Mouse (Mus musculus) embryonic stem cell, embryonic (primary cell): Measurements from ENCODE around the gene Map3k9.

Source experiments
- CTCF ChIA-PET, 4 experiments: fragments of 300-600 bp in 2 of 4; fragments of 350-600 bp in 2 of 4; sonication (Branson Sonifier 250); formaldehyde crosslinking; loops; one replicate each; lab custom pipeline; 2022; ENCODE audit warnings: inconsistent platforms in 2 of 4; lab: Charles Lee
- POLR2A ChIA-PET, 4 experiments: fragments of 300-600 bp in 2 of 4; fragments of 350-600 bp in 2 of 4; sonication (Branson Sonifier 250); formaldehyde crosslinking; loops; one replicate each; lab custom pipeline; 2022; ENCODE audit warnings: antibody characterized with exemption in 4 of 4, inconsistent platforms in 1 of 4; lab: Charles Lee

The Map3k9 gene

GRCm38 (mm10) chr12:81690751-81691150 lies 90.2 kb downstream of the Map3k9 start:
- CTCF ChIA-PET, result interaction anchor here in 1 of 4 experiments (1.0 kb wide), 1 partner anchor 98 kb away, joined by 3 read pairs; no protein-coding TSS in a partner anchor
- POLR2A ChIA-PET, result interaction anchor here in 3 of 4 experiments (0.6 to 2.4 kb wide), 15 partner anchors 8 to 1565 kb away, joined by 3 to 9 read pairs (median 3); no protein-coding TSS in a partner anchor

GRCm38 (mm10) chr12:81690111-81690510 lies 90.9 kb downstream of the Map3k9 start:
- ChIA-PET CTCF (interaction anchor here in 1 of 4 experiments (0.5 kb wide), 1 partner anchor 47 kb away, joined by 4 read pairs; no protein-coding TSS in a partner anchor), POLR2A (interaction anchor here in 2 of 4 experiments (0.6 to 2.4 kb wide), 15 partner anchors 8 to 687 kb away, joined by 3 to 9 read pairs (median 3); partner anchors contain the start of gene Cox16 (in 1 of the 2))

GRCm38 (mm10) chr12:81689505-81690056 lies 91.4 kb downstream of the Map3k9 start:
- ChIA-PET CTCF (interaction anchor here in 1 of 4 experiments (0.5 kb wide), 1 partner anchor 48 kb away, joined by 4 read pairs; no protein-coding TSS in a partner anchor), POLR2A (interaction anchor here in 2 of 4 experiments (0.6 to 2.4 kb wide), 13 partner anchors 8 to 687 kb away, joined by 3 to 12 read pairs (median 4); partner anchors contain the start of genes Cox16 (in 1 of the 2) and Ttc9 (in 1 of the 2))

DNA sequence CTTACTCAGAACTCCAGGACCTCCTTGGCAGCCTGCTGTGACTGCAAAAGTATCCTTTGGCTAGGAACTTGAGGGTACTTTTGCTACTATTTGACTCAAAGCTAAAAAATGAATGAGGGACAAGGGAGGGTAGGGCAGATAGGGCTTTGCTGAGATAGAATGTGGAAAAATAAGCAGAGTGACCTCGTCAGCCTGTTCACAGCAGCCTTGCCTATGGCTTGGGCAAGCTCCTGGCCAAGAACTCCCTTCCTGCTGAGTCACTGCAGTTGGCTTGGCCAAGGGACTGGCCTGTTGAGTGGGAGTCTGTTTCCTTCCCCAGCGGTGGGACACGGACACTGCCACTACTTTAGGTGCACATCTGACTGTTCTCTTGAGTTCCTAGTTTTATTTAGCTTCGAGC lies 92.4 kb downstream of the Map3k9 start:
- CTCF ChIA-PET, result interaction anchor here in 1 of 4 experiments (0.6 to 1.8 kb wide), 2 partner anchors 69 to 100 kb away, joined by 3 to 4 read pairs; no protein-coding TSS in a partner anchor
- POLR2A ChIA-PET, result interaction anchor here in 2 of 4 experiments (0.9 to 2.4 kb wide), 8 partner anchors 10 to 111 kb away, joined by 3 to 12 read pairs (median 3); partner anchors contain the start of genes Map3k9 (in 1 of the 2) and Ttc9 (in 1 of the 2)

DNA sequence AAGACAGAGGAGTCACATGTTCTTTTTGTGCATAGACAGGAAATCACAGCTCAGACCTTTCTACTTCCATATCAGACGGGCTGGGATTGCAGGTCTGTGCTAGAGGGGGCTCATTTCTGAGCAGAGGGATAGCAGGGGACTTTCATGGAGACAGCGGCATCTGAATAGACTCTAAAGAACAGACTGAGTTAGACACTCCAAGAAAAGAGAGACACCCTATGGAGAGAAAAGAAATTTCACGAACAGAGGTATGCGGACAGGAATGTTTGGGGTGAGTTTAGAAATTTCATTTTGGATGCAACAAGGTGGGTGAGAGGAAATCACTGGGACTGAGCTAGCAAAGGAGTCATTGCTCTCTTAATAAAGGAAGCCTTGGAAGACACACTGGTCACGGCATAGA lies 93.1 kb downstream of the Map3k9 start:
- POLR2A ChIA-PET, result interaction anchor here in 2 of 4 experiments (0.6 to 2.4 kb wide), 6 partner anchors 8 to 110 kb away, joined by 3 to 12 read pairs (median 4); partner anchors contain the start of genes Map3k9 (in 1 of the 2) and Ttc9 (in 1 of the 2)
- CTCF ChIA-PET, result interaction anchor here in 1 of 4 experiments (0.6 to 1.8 kb wide), 2 partner anchors 69 to 101 kb away, joined by 3 to 4 read pairs; no protein-coding TSS in a partner anchor

GRCm38 (mm10) chr12:81686406-81687117 lies 94.4 kb downstream of the Map3k9 start:
- POLR2A ChIA-PET, result interaction anchor here in 3 of 4 experiments (0.7 to 1.9 kb wide), 6 partner anchors 11 to 75 kb away, joined by 3 to 5 read pairs (median 3); partner anchors contain the start of gene Ttc9 (in 2 of the 3)
- CTCF ChIA-PET, result no interaction called here

- POLR2A ChIA-PET, result interaction anchor here in 2 of 4 experiments (0.7 to 1.9 kb wide), 6 partner anchors 10 to 94 kb away, joined by 3 to 5 read pairs (median 3); partner anchors contain the start of gene Ttc9 (in 2 of the 2)
Measured at GRCm38 (mm10) chr12:81685981-81686380, 95.0 kb downstream of the Map3k9 start.

GRCm38 (mm10) chr12:81684096-81684495 lies 96.9 kb downstream of the Map3k9 start:
- POLR2A ChIA-PET, result interaction anchor here in 2 of 4 experiments (0.6 to 4.0 kb wide), 7 partner anchors 10 to 799 kb away, joined by 3 to 18 read pairs (median 4); partner anchors contain the start of gene Ttc9 (in 1 of the 2)

More at GRCm38 (mm10) chr12:81685981-81686380, 95.0 kb downstream of the Map3k9 start:
- CTCF ChIA-PET, result no interaction called here

GRCm38 (mm10) chr12:81683395-81683794 lies 97.6 kb downstream of the Map3k9 start:
- CTCF ChIA-PET, result no interaction called here
- POLR2A ChIA-PET, result interaction anchor here in 2 of 4 experiments (0.9 to 4.0 kb wide), 8 partner anchors 9 to 241 kb away, joined by 3 to 18 read pairs (median 5); partner anchors contain the start of genes Ttc9 (in 2 of the 2) and Med6 (in 1 of the 2)

More at GRCm38 (mm10) chr12:81684096-81684495, 96.9 kb downstream of the Map3k9 start:
- CTCF ChIA-PET, result interaction anchor here in 3 of 4 experiments (0.6 to 0.7 kb wide), 4 partner anchors 9 to 637 kb away, joined by 3 to 4 read pairs (median 4); no protein-coding TSS in a partner anchor

DNA sequence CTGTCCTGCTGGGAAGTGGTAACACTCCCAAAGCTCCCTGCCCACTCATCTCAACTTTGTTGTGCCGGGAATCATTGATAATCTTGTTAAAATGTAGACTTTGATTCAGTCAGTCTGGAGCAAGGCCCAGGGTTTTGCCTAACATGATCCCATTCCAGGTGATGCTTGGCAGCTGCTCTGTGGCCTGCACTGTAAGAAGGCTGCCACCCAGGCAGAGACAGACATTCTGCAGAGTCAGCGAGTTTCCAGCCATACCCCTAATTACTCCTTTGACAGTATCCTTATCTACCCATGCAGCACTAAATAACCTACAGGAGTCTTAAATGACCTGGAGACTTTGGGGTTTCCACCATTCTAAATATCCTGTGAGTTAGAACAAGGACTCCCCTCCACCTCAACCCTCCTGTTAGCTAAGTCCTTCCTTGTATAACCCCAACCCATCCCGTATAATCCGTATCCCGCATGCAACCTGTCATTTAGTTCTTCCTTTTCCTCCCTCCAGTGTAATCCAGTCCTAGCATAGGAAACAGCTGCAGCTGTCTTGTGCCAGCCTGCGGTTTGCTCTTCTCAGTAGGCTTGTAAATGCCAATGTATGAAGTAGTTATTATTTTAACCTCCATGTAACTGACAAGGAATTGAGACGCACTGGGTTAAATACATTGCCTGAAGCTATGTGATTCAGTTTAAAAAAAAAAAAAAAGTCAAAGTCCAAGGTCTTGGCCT lies 101.0 kb downstream of the Map3k9 start:
- ChIA-PET POLR2A (interaction anchor here in 3 of 4 experiments (0.5 to 1.9 kb wide), 8 partner anchors 8 to 933 kb away, joined by 3 to 6 read pairs (median 3); partner anchors contain the start of gene Sipa1l1 (in 1 of the 3)), CTCF (interaction anchor here in 1 of 4 experiments (0.6 to 0.9 kb wide), 3 partner anchors 61 to 193 kb away, joined by 3 read pairs; no protein-coding TSS in a partner anchor)

- ChIA-PET CTCF (interaction anchor here in 1 of 4 experiments (0.7 kb wide), 1 partner anchor 9 kb away, joined by 4 read pairs; no protein-coding TSS in a partner anchor), POLR2A (interaction anchor here in 2 of 4 experiments (0.6 to 1.3 kb wide), 2 partner anchors 11 to 470 kb away, joined by 3 read pairs; no protein-coding TSS in a partner anchor)
Measured at GRCm38 (mm10) chr12:81675557-81675956, 105.4 kb downstream of the Map3k9 start.
